Mouse (Mus musculus) embryonic facial prominence, embryonic 11.5 days (tissue): ENCODE measurements around the gene B020004J07Rik. TPM values are rescaled to one million over a fixed set of nuclear protein-coding genes. Genes with fewer than 3 reads are reported as not detected.

Source experiments
- polyA plus RNA-seq: library from polyadenylated mRNA; unstranded; fragments of >200 nt; fragmentation: Nextera tagmentation; extraction: Ambion mirVana; gene quantifications from 2 replicates; pipeline ENCODE4 v1.2.1, GENCODE M21; 2014

The B020004J07Rik gene
- polyA plus RNA-seq, 1 experiment from 2014 or later, result not detected

Other genes with a start within 250 kb of the B020004J07Rik start
- 79.0 and 80.9 TPM in 2 replicates for gene Leprot, start 196.3 kb downstream of the B020004J07Rik start, polyA plus RNA-seq
- 5.2 and 6.0 TPM in 2 replicates for gene Lepr, start 126.6 kb downstream of the B020004J07Rik start, polyA plus RNA-seq
- not detected in 2 replicates for gene C130073F10Rik, start 49.8 kb upstream of the B020004J07Rik start, polyA plus RNA-seq
- not detected in 2 replicates for gene Gm12800, start 65.1 kb upstream of the B020004J07Rik start, polyA plus RNA-seq
- gene Gm12794, start 96.4 kb upstream of the B020004J07Rik start, polyA plus RNA-seq, result not detected in 2 replicates
- gene Gm12790, start 137.0 kb upstream of the B020004J07Rik start, polyA plus RNA-seq, result not detected in 2 replicates
- not detected in 2 replicates for gene Gm12789, start 142.6 kb upstream of the B020004J07Rik start, polyA plus RNA-seq
- gene Pde4b, start 243.5 kb upstream of the B020004J07Rik start, polyA plus RNA-seq, result 10.3 and 11.4 TPM in 2 replicates